Mouse (Mus musculus) A20 (cell line): ENCODE data around the gene Adgre1.

Source experiments
- DNase-seq: peaks from one replicate; pipeline ENCODE4 v3.0.0-alpha.2; 2011; ENCODE audit warnings: low read depth, low spot score

Gene Adgre1

GRCm38 (mm10) chr17:57358441-57358840 lies at the start of gene Adgre1:
Gene Adgre1, plus strand, starts transcription at chr17:57358691.
- no peak for DNase-seq

GRCm38 (mm10) chr17:57311801-57312200 lies 46.7 kb upstream of the Adgre1 start:
- DNase-seq, result no peak

DNA sequence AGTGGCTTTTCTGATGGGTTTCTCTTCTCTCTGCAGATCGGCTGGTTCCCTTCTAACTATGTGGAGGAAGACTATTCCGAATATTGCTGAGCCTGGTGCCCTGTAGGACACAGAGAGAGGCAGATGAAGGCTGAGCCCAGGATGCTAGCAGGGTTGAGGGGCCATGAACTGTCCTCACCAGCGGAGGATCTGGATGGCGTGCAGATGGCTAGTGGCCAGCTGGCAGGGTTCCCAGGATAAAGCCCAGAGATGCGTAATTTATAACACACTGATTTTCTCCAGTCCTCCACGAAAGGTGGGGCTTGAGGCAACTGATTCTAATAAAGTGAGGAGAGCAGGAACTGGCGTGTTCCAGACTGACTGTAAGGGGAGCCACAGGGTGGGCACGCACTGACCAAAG lies 30.9 kb upstream of the Adgre1 start:
- no peak for DNase-seq

- DNase-seq, result no peak
These were observed 29.5 kb upstream of the Adgre1 start for GRCm38 (mm10) chr17:57328944-57329343.

DNA sequence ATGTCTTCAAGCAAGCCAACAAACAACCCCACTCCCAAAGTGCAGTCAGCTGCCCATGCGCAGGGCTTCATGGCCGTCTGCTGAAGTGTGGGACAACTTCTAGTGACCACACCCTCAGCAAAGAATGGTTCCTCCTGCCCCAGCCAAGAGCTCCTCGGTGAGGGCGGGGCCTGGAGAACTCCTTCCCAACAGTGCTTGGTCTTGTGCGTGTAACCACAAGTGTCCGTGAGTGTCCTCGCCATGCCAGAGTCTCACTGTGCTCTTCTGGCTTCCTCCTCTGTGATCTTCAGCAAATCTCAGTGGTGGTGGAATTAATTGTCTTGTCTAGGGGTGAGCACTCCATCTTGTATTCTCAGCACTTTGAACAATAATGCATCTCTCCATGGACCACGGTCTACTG lies 27.5 kb upstream of the Adgre1 start:
- DNase-seq, result no peak

GRCm38 (mm10) chr17:57332241-57332640 lies 26.2 kb upstream of the Adgre1 start:
- peak; percentile 69 for DNase-seq

GRCm38 (mm10) chr17:57334001-57334760 lies 24.3 kb upstream of the Adgre1 start:
- no peak for DNase-seq

- DNase-seq, result peak; percentile 92
These were observed 23.7 kb upstream of the Adgre1 start for GRCm38 (mm10) chr17:57334761-57335150.

GRCm38 (mm10) chr17:57335194-57335593 lies 23.3 kb upstream of the Adgre1 start:
- peak; percentile 85 for DNase-seq

DNA sequence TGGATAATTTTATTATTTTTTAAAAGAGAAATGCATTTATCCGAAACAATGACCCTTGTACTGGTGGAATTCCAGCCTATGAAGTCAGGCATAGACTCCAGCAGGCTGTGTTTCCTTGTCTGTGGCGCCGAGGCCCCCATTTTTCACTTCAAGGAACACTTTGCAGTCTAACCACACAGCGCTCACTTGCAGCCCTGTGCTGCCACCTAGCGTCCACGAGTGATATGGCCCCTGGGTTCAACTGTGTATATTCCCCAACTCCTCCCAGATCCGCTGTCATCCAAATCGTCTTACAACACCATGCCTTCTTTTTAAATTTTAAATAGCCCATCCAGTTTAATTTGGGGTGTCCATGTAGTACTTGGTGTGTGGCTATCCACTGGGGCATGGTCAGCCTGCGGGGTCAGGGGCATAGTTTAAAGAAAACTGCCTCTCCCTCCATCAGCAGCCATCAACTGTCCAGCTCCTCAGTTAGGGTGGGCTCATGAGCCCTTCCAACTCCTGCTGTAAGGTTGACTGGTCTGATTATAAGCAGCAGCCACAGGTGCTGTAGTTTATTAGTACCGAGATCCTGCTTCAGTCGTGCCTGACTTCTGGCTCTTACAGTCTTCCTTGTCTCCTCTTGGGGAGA lies 22.7 kb upstream of the Adgre1 start:
- peak; percentile 89 for DNase-seq

- DNase-seq, result no peak
These were observed 20.5 kb upstream of the Adgre1 start for GRCm38 (mm10) chr17:57337996-57338395.

DNA sequence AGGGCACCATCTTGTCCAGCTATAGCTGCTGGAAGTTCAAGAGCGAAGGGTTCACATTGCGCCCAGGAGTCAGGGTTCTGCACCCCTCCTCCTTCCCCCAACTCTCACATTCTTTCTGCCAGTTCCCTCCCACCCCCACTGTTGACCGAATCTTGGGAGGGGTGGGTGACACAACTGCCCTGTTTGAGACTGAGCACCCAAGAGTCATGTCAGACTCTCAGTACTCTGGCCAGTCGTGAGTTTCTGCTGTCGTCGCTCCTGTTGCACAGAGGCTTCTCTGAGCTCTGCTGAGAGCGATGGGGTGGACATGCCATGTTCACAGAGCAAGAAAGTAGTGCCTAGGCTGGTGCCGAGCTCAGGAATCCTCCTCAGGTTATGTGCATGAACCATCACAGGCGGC lies 19.2 kb upstream of the Adgre1 start:
- no peak for DNase-seq

GRCm38 (mm10) chr17:57341568-57341967 lies 16.9 kb upstream of the Adgre1 start:
- DNase-seq, result no peak

DNA sequence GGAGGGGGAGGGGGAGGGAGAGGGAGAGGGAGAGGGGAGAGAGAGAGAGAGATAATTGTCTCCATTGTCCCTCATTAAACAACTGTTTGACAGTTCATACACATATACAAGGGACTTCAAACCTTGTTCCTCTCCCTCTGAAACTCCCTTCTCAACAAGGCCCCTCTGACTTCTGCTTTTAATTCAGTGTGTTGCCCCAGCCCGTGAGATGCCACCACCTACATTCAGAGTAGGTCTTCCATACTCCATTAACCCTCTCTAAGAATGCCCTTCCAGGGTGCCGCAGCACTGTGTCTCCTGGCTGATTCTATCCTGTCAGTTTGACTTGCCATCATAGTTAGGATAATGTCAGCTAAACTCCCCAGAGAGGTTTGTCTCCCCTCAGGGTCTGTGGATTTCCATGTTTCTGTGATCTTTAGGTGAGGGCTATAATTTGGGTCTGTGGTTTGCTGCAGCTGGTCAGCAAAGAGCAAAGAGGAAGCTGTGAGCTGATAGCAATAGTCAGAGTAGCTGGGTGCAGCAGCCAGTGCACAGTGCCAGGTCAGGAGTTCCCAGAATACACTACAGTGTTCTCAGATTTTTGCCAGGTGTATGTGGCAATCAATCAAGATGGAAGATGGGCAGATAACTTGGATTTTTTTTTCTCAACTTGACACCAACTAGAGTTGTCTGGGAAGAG lies 14.3 kb upstream of the Adgre1 start:
- peak; percentile 92 for DNase-seq

DNA sequence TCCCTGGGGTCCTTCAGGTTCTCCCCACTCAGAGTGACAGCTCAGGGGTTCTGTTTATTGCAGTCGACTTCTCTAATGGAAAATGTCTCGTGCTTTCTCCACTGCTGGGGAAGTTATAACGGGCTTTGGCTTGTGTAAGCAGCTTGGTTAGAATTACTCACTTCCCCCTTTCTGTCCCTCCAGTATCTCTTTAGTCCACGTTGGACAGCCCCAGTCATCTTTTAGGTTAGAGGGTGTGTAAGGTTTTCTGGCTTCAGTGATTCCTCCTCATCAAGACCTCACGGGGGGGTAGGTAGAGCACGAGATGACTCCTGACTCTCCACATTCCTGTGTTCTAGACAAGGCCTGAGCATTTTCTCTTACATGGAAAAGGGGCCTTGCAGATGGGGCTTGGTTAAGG lies 11.5 kb upstream of the Adgre1 start:
- peak; percentile 89 for DNase-seq

GRCm38 (mm10) chr17:57347781-57348180 lies 10.7 kb upstream of the Adgre1 start:
- peak; percentile 39 for DNase-seq

DNA sequence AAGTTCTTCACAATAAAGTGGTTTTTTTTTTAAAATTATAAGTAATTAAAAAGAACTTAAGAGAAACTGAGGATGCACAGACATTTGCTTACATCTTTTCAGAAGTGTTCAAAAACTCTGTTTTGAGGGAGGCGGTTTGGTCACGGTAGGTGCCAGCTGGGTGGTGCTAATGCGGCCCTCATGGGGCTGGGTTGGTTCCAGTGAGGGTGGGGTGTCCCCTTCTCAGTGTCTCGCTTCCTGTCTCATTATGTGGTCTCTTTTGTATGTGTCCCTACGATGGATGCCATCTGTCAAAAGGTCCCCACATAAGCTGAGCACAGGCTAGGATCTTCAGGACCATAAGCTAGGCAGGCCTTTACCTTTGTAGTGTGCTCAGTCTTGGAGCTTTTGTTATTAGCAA lies 9.4 kb upstream of the Adgre1 start:
- peak; percentile 87 for DNase-seq

DNA sequence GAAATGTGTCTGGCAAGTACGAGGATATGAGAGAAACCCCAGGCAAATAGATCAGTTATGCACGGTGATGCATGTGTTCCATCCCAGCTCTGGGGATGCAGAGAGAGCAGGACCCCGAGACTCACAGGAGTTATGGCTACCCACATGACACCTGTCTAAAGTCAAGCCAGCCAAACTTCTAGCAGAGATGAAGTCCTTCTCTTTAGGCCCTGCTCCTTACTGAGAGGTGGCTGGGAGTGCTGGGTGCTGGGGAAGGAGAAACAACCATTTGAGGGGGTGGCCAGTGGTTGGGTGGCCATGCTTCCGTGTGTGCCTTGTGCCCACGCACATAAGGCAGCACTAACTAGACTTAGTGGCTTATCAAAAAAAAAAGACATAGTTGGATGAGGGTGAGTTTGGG lies 8.3 kb upstream of the Adgre1 start:
- no peak for DNase-seq

GRCm38 (mm10) chr17:57351107-57351506 lies 7.4 kb upstream of the Adgre1 start:
- DNase-seq, result no peak

DNA sequence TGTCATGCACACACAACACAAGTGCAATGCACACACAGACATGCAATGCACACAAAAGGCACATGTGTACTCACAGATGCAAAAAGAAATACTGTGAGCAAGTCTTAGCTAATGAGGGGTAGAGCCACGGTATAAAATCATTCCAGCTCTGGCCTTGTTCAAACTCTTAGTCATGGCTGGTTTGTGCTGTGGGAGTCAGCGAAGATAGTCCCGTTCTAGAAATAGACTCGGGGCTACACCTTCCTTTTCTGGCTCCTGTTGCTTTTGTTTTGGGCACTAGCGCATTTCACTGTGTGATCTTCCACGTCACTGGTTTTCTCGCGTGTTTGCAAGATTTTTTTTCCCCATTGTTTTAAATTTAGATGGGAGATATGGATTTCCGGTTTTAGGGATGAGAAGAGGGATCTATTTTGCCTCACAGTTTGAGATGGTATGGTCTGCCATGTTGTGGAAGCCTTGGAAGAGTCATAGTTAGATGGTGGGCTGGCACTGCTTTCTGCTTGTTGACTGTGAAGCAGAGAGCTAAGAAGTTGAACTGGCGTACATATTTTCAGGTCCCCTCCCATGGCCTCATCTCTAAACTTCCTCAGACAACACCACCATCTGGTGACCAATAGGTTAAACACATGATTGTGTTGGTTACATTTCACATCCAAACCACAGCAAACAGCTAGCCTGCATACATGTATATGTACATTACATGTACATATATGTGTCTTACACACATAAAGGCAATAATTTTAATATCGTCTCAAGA lies 1.2 kb downstream of the Adgre1 start:
- DNase-seq, result peak; percentile 54
